Comparison of ENCODE assay signal across 24 mouse cellular contexts in the genomic region with DNA sequence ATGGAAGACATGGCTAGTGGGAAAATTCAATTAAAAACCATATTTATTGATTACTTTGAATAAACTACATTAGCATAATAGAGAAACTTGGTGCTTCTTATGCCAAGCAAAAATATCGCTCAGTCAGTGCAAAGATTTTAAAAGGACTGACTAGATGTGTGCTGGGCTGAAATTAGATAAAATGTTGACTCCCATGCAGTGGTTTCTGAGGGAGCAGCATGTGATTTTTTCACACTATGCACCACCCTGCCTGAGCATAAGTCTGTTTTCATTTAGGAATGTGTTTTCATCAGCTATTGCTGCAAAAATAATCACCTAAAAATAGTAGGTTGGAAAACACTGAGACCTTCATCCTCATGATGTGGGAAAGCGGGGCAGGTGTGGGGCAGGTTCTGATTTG.
A peak's percentile ranks its signal among the peaks of the same experiment; 100 is the strongest.
DNase-seq lines count a peak whose midpoint lies in the region; ATAC-seq and TF ChIP-seq lines count a peak whose summit lies in the region.
"Had no signal": no experiment of that assay in that cellular context is flagged by ENCODE, and none has a peak within 500 bp of the region (broad histone marks: within the 10 kb centered on the region; RNA-seq: fewer than 3 reads in every experiment).

No protein-coding gene starts in this region.

- H3K4me2 ChIP-seq in embryonic facial prominence, embryonic 12.5 days (replicated peaks): no peak overlapping the region
- H3K4me2 ChIP-seq in limb, embryonic 15.5 days: no peak overlapping the region
- H3K4me2 ChIP-seq: heart, embryonic 11.5 days; hindbrain, embryonic 15.5 days had no signal

- 81% methylated on average over 2 of the region's 2 CpGs for WGBS in embryonic facial prominence, embryonic 12.5 days
- WGBS in embryonic facial prominence, embryonic 10.5 days: 81% methylated on average over 2 of the region's 2 CpGs
- 69% methylated on average over 2 of the region's 2 CpGs for WGBS in limb, embryonic 15.5 days
- WGBS in limb, embryonic 10.5 days: 92% methylated on average over 2 of the region's 2 CpGs
- WGBS in cerebellum, adult 2 months: 94% methylated on average over 2 of the region's 2 CpGs

- no peak overlapping the region for H3K9ac ChIP-seq in embryonic facial prominence, embryonic 12.5 days
- no peak overlapping the region for H3K9ac ChIP-seq in limb, embryonic 15.5 days
- H3K9ac ChIP-seq: hindbrain, embryonic 15.5 days had no signal

- no peaks in the 10 kb centered on the region for H3K9me3 ChIP-seq in embryonic facial prominence, embryonic 12.5 days
- H3K9me3 ChIP-seq in embryonic facial prominence, embryonic 10.5 days: 0 out of 2 replicates have a peak, but pooled peaks cover 3% of the 10 kb centered on the region
- no peaks in the 10 kb centered on the region for H3K9me3 ChIP-seq in limb, embryonic 15.5 days
- no peaks in the 10 kb centered on the region for H3K9me3 ChIP-seq in limb, embryonic 10.5 days (replicated peaks)
- H3K9me3 ChIP-seq: hindbrain, embryonic 10.5 days; hindbrain, embryonic 15.5 days had no signal

- no peak for DNase-seq in embryonic facial prominence, embryonic 10.5 days (ENCODE audit: low spot score)
- no peak for DNase-seq in gastrocnemius, adult 2 months
- DNase-seq in gastrocnemius, postnatal 4 days (ENCODE audit: low spot score in 2 of 2): no peak
- DNase-seq in limb, embryonic 10.5 days (ENCODE audit: low spot score): no peak
- no peak for DNase-seq in spleen, postnatal 36 days (ENCODE audit: low spot score in 2 of 2)
- DNase-seq in cerebellum, adult 2 months: no peak
- DNase-seq: adrenal gland, adult 8-10 months; adrenal gland, postnatal 36 days; B cell, adult 2 months; cerebellum, adult 11 months; cerebellum, adult 9-10 months; cerebellum, postnatal 25 days; gastrocnemius, postnatal 10 days had no signal

- no peak for ATAC-seq in embryonic facial prominence, embryonic 12.5 days (ENCODE audit: insufficient number of reproducible peaks, insufficient read depth, low FRiP score, low TSS enrichment)
- ATAC-seq in limb, embryonic 15.5 days (ENCODE audit: insufficient number of reproducible peaks, low FRiP score, low TSS enrichment, low read depth): no peak
- ATAC-seq: CD4-positive, CD25-positive, alpha-beta regulatory T cell, adult 4 months; forebrain, embryonic 14.5 days; inflammation-experienced regulatory T-cells, adult 6 months; intestine, postnatal 0 days had no signal

- peak overlapping the region; percentile 41; the same call in 1 of the 2 replicates for H3K27ac ChIP-seq in embryonic facial prominence, embryonic 12.5 days
- no peak overlapping the region for H3K27ac ChIP-seq in embryonic facial prominence, embryonic 10.5 days (replicated peaks)
- peak overlapping the region; percentile 66 for H3K27ac ChIP-seq in gastrocnemius, adult 2 months
- H3K27ac ChIP-seq in limb, embryonic 15.5 days: peak overlapping the region; percentile 76
- no peak overlapping the region for H3K27ac ChIP-seq in limb, embryonic 10.5 days
- no peak overlapping the region for H3K27ac ChIP-seq in cerebellum, adult 2 months (ENCODE audit: insufficient read depth, low read length)
- H3K27ac ChIP-seq: heart, adult 2 months; hindbrain, embryonic 10.5 days; hindbrain, embryonic 15.5 days had no signal

- TF ChIP-seq CTCF in gastrocnemius, adult 2 months (IDR thresholded peaks at IDR 0.05): no peak
- no peak for TF ChIP-seq CTCF in cerebellum, adult 2 months (IDR thresholded peaks at IDR 0.05; ENCODE audit: borderline replicate concordance, insufficient read depth, low read depth, low read length)

- 0 out of 2 replicates have a peak, but pooled peaks cover 4% of the 10 kb centered on the region for H3K4me1 ChIP-seq in embryonic facial prominence, embryonic 12.5 days
- H3K4me1 ChIP-seq in embryonic facial prominence, embryonic 10.5 days: no peaks in the 10 kb centered on the region
- H3K4me1 ChIP-seq in limb, embryonic 15.5 days: 0 out of 2 replicates have a peak, but pooled peaks cover 10% of the 10 kb centered on the region
- H3K4me1 ChIP-seq in limb, embryonic 10.5 days: 0 out of 2 replicates have a peak, but pooled peaks cover 5% of the 10 kb centered on the region
- H3K4me1 ChIP-seq in cerebellum, adult 2 months (ENCODE audit: control insufficient read depth, insufficient read depth, low read length): no peaks in the 10 kb centered on the region
- H3K4me1 ChIP-seq: hindbrain, embryonic 10.5 days; hindbrain, embryonic 15.5 days had no signal

- TF ChIP-seq POLR2A in cerebellum, adult 2 months (IDR thresholded peaks at IDR 0.05; ENCODE audit: borderline replicate concordance, insufficient read depth, low read length): no peak

- intact Hi-C loops in gastrocnemius, adult 2 months (cut with DNase I): no loop called here

- H3K36me3 ChIP-seq in embryonic facial prominence, embryonic 12.5 days: no peaks in the 10 kb centered on the region
- no peaks in the 10 kb centered on the region for H3K36me3 ChIP-seq in embryonic facial prominence, embryonic 10.5 days (replicated peaks)
- H3K36me3 ChIP-seq in limb, embryonic 15.5 days: no peaks in the 10 kb centered on the region
- H3K36me3 ChIP-seq in limb, embryonic 10.5 days: no peaks in the 10 kb centered on the region
- H3K36me3 ChIP-seq: G1E; hindbrain, embryonic 10.5 days; hindbrain, embryonic 15.5 days had no signal

- no peak overlapping the region for H3K4me3 ChIP-seq in embryonic facial prominence, embryonic 12.5 days
- no peak overlapping the region for H3K4me3 ChIP-seq in embryonic facial prominence, embryonic 10.5 days
- no peak overlapping the region for H3K4me3 ChIP-seq in gastrocnemius, adult 2 months
- no peak overlapping the region for H3K4me3 ChIP-seq in limb, embryonic 15.5 days
- H3K4me3 ChIP-seq in limb, embryonic 10.5 days: no peak overlapping the region
- H3K4me3 ChIP-seq in cerebellum, adult 2 months (replicated peaks; ENCODE audit: insufficient read depth, low read depth, low read length): no peak overlapping the region
- H3K4me3 ChIP-seq: heart, adult 2 months; hindbrain, embryonic 10.5 days; hindbrain, embryonic 15.5 days had no signal

- no peaks in the 10 kb centered on the region for H3K27me3 ChIP-seq in embryonic facial prominence, embryonic 12.5 days
- no peaks in the 10 kb centered on the region for H3K27me3 ChIP-seq in embryonic facial prominence, embryonic 10.5 days (replicated peaks; ENCODE audit: low read depth, poor library complexity, severe bottlenecking)
- no peaks in the 10 kb centered on the region for H3K27me3 ChIP-seq in limb, embryonic 15.5 days
- H3K27me3 ChIP-seq in limb, embryonic 10.5 days (ENCODE audit: low read depth, poor library complexity, severe bottlenecking): no peaks in the 10 kb centered on the region
- H3K27me3 ChIP-seq in cerebellum, adult 2 months (ENCODE audit: control insufficient read depth, insufficient read depth, low read length): no peaks in the 10 kb centered on the region
- H3K27me3 ChIP-seq: hindbrain, embryonic 15.5 days had no signal

Comparison
In these comparisons a context has a peak if more than half of its experiments do, and no peak if none do; other contexts are left out.
1. H3K27ac ChIP-seq: peak in embryonic facial prominence, embryonic 12.5 days (single experiment), gastrocnemius, adult 2 months (single experiment) and limb, embryonic 15.5 days (single experiment); none in embryonic facial prominence, embryonic 10.5 days (single experiment), limb, embryonic 10.5 days (single experiment) and cerebellum, adult 2 months (single experiment).